Mouse (Mus musculus) left cerebral cortex, postnatal 10 days (tissue): ENCODE measurements around the gene Pcsk4. TPM values are rescaled to one million over a fixed set of nuclear protein-coding genes. Genes with fewer than 3 reads are reported as not detected.
"Not testable (repeated sequence)": the region's sequence is repeated elsewhere in the genome, so short reads cannot be mapped to it uniquely, and the experiment has no call there.

Experiments used
- DNase-seq, 2 experiments: peaks; one replicate each; pipeline ENCODE4 v3.0.0; 2021 to 2022; ENCODE audit warnings: low spot score in 2 of 2, mixed read lengths in 1 of 2; ENCODE audit errors: extremely low spot score in 1 of 2
- intact Hi-C: fragments of 180-260 bp; cut with DNase I; formaldehyde crosslinking; loops from one replicate; pipeline ENCODE4 v1.15.1; 2025
- total RNA-seq, 2 experiments: library from RNA; stranded (reverse); gene quantifications; 2 replicates each; pipeline ENCODE4 v1.2.3; 2021

The Pcsk4 gene
- total RNA-seq, 2 experiments from 2014 or later: 9.8 to 9.9 TPM

- DNase-seq: no peak
- intact Hi-C loops: no loop called here
Observed at GRCm38 (mm10) chr10:80351896-80352295, 22.6 kb upstream of the Pcsk4 start.

- intact Hi-C loops: no loop called here
Observed at GRCm38 (mm10) chr10:80350292-80350691, 21.0 kb upstream of the Pcsk4 start.

GRCm38 (mm10) chr10:80348981-80349380 is 19.7 kb upstream of the Pcsk4 start:
- peak in 1 of 2 experiments; percentile 55 for DNase-seq
- intact Hi-C loops: loop anchor here (10.0 kb wide), 1 partner anchor 156 kb away; no protein-coding TSS in a partner anchor

More at GRCm38 (mm10) chr10:80350292-80350691, 21.0 kb upstream of the Pcsk4 start:
- peak; percentile 50 to 85 for DNase-seq

GRCm38 (mm10) chr10:80348244-80348781 is 19.0 kb upstream of the Pcsk4 start, which contains the start of gene Adamtsl5:
Adamtsl5 (minus strand) TSS chr10:80348412.
- intact Hi-C loops: loop anchor here (10.0 kb wide), 1 partner anchor 156 kb away; no protein-coding TSS in a partner anchor
- DNase-seq: peak in 1 of 2 experiments; percentile 67

GRCm38 (mm10) chr10:80347514-80347967 is 18.2 kb upstream of the Pcsk4 start:
- intact Hi-C loops: loop anchor here (10.0 kb wide), 1 partner anchor 157 kb away; no protein-coding TSS in a partner anchor
- peak in 1 of 2 experiments; percentile 39 for DNase-seq

GRCm38 (mm10) chr10:80345929-80346328 is 16.6 kb upstream of the Pcsk4 start:
- intact Hi-C loops: loop anchor here (10.0 kb wide), 1 partner anchor 159 kb away; no protein-coding TSS in a partner anchor
- not testable (repeated sequence) for DNase-seq

GRCm38 (mm10) chr10:80345122-80345521 is 15.8 kb upstream of the Pcsk4 start:
- intact Hi-C loops: loop anchor here (10.0 kb wide), 1 partner anchor 160 kb away; no protein-coding TSS in a partner anchor
- no peak for DNase-seq

- intact Hi-C loops: loop anchor here (10.0 kb wide), 1 partner anchor 161 kb away; no protein-coding TSS in a partner anchor
- DNase-seq: no peak
Observed at GRCm38 (mm10) chr10:80344131-80344661, 14.9 kb upstream of the Pcsk4 start.

GRCm38 (mm10) chr10:80343425-80343895 is 14.2 kb upstream of the Pcsk4 start:
- DNase-seq: no peak
- intact Hi-C loops: loop anchor here (10.0 kb wide), 1 partner anchor 161 kb away; no protein-coding TSS in a partner anchor

- DNase-seq: peak in 1 of 2 experiments; percentile 53
- intact Hi-C loops: loop anchor here (10.0 kb wide), 1 partner anchor 162 kb away; no protein-coding TSS in a partner anchor
Observed at GRCm38 (mm10) chr10:80342749-80343424, 13.6 kb upstream of the Pcsk4 start.

GRCm38 (mm10) chr10:80342305-80342748 is 13.0 kb upstream of the Pcsk4 start:
- DNase-seq: no peak
- intact Hi-C loops: loop anchor here (10.0 kb wide), 1 partner anchor 162 kb away; no protein-coding TSS in a partner anchor

GRCm38 (mm10) chr10:80341491-80342304 is 12.4 kb upstream of the Pcsk4 start:
- peak in 1 of 2 experiments; percentile 51 for DNase-seq
- intact Hi-C loops: loop anchor here (2.0 to 10.0 kb wide), 2 partner anchors 33 to 163 kb away; no protein-coding TSS in a partner anchor

GRCm38 (mm10) chr10:80341026-80341425 is 11.7 kb upstream of the Pcsk4 start:
- intact Hi-C loops: loop anchor here (2.0 to 10.0 kb wide), 2 partner anchors 34 to 164 kb away; no protein-coding TSS in a partner anchor
- no peak for DNase-seq

- DNase-seq: peak; percentile 74 to 86
- intact Hi-C loops: loop anchor here (2.0 to 10.0 kb wide), 2 partner anchors 35 to 165 kb away; no protein-coding TSS in a partner anchor
Observed at GRCm38 (mm10) chr10:80339941-80340750, 10.8 kb upstream of the Pcsk4 start.

GRCm38 (mm10) chr10:80336263-80336662 is 7.0 kb upstream of the Pcsk4 start:
- intact Hi-C loops: no loop called here
- no peak for DNase-seq

- intact Hi-C loops: no loop called here
- DNase-seq: no peak
Observed at GRCm38 (mm10) chr10:80332525-80332989, 3.3 kb upstream of the Pcsk4 start.
